Mouse (Mus musculus): Measurements from ENCODE around the gene Egfr. TPM values are rescaled to one million over a fixed set of nuclear protein-coding genes. Genes with fewer than 3 reads are reported as not detected.
A peak's percentile ranks its signal among the peaks of the same experiment; 100 is the strongest.

Egfr gene
- polyA plus RNA-seq, 1 experiment: 4.8 TPM

DNA sequence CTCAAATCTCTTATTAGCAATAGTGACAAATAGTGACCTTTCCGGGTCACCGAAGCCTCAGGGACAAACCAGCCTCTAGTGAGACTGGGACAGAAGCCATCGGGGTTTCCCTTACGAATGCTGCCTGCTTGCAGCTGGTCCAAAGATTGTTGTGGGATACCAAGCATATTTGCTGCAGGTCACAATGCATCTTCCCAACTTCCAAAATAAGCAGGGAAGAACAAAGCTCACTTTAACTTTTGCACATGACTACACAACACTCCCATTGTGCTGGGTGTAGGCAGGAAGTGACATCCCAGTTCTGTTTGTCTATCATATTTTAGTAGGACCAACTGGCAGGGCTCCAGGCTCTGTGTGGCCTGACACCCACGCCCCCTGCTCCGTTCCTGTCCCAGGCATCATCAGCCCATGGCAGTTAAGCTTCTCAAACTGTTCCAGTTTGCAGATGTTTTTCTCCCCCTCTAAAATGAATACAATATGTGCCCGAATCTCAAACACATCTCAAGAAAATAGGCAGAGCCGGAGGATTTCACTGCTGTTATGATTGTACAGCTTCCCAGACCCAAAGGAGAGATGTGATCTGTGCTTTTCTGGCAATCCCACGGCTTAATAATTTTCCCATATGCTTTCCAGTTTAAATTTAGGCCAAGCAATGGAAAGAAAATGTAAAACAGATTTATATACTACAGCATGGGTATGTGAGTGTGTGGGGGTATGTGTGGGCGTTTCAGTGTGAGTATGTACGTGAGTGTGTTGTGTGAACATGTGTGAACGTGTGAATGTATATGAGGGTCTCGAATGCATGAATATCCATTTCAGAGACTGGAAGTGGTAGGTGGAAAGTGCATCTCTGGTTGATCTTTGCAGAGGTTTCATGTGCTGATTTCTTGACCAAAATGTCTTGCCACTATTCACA is 143.7 kb downstream of the Egfr start:
- TF ChIP-seq CTCF (IDR thresholded peaks at IDR 0.05; ENCODE audit: borderline replicate concordance, insufficient read depth, low read depth, low read length): no peak
- no peak for TF ChIP-seq POLR2A (IDR thresholded peaks at IDR 0.05; ENCODE audit: borderline replicate concordance, insufficient read depth, low read length)
- Histone ChIP-seq H3K27me3 (ENCODE audit: control insufficient read depth, insufficient read depth, low read length) (no peaks in the 10 kb centered on the region), H3K27ac (ENCODE audit: insufficient read depth, low read length) (no peak overlapping the region), H3K4me1 (ENCODE audit: control insufficient read depth, insufficient read depth, low read length) (no peaks in the 10 kb centered on the region), H3K4me3 (replicated peaks; ENCODE audit: insufficient read depth, low read depth, low read length) (no peak overlapping the region)
- DNase-seq: no peak
- 58% methylated on average over 13 of the region's 13 CpGs for WGBS

DNA sequence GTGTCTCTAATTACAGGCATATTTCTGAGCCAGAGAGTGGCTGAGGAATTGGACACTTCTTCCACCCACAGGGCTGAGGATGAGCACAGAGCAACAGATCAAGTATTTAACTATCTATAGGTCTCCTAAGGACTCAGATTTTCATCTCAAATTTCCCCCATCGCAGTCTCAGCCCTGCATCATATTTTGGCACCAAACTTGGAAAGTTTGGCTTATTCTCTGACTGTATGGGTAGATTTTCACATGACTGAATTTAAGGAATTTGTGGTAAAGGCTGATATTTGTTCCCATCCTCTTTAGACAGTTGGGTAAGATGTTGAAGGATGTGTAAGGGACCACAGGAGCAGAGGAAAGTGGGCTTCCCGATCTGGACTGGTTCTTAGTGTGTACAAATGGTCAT is 145.7 kb downstream of the Egfr start:
- Histone ChIP-seq H3K27ac (ENCODE audit: insufficient read depth, low read length) (no peak overlapping the region), H3K4me3 (replicated peaks; ENCODE audit: insufficient read depth, low read depth, low read length) (no peak overlapping the region), H3K27me3 (ENCODE audit: control insufficient read depth, insufficient read depth, low read length) (no peaks in the 10 kb centered on the region), H3K4me1 (ENCODE audit: control insufficient read depth, insufficient read depth, low read length) (no peaks in the 10 kb centered on the region)
- 67% methylated on average over 2 of the region's 2 CpGs for WGBS
- no peak for TF ChIP-seq POLR2A (IDR thresholded peaks at IDR 0.05; ENCODE audit: borderline replicate concordance, insufficient read depth, low read length)
- TF ChIP-seq CTCF (IDR thresholded peaks at IDR 0.05; ENCODE audit: borderline replicate concordance, insufficient read depth, low read depth, low read length): no peak
- DNase-seq: no peak

GRCm38 (mm10) chr11:16900182-16900581 is 148.2 kb downstream of the Egfr start:
- no peak overlapping the region for H3K4me3 ChIP-seq (replicated peaks; ENCODE audit: insufficient read depth, low read depth, low read length)
- H3K4me1 ChIP-seq (ENCODE audit: control insufficient read depth, insufficient read depth, low read length): no peaks in the 10 kb centered on the region
- TF ChIP-seq POLR2A (IDR thresholded peaks at IDR 0.05; ENCODE audit: borderline replicate concordance, insufficient read depth, low read length) (no peak), CTCF (IDR thresholded peaks at IDR 0.05; ENCODE audit: borderline replicate concordance, insufficient read depth, low read depth, low read length) (no peak)
- no peak for DNase-seq
- no peaks in the 10 kb centered on the region for H3K27me3 ChIP-seq (ENCODE audit: control insufficient read depth, insufficient read depth, low read length)
- no peak overlapping the region for H3K27ac ChIP-seq (ENCODE audit: insufficient read depth, low read length)
- 97% methylated on average over 1 of the region's 1 CpGs for WGBS

- Histone ChIP-seq H3K4me3 (replicated peaks; ENCODE audit: insufficient read depth, low read depth, low read length) (no peak overlapping the region), H3K27ac (ENCODE audit: insufficient read depth, low read length) (no peak overlapping the region), H3K4me1 (ENCODE audit: control insufficient read depth, insufficient read depth, low read length) (no peaks in the 10 kb centered on the region), H3K27me3 (ENCODE audit: control insufficient read depth, insufficient read depth, low read length) (no peaks in the 10 kb centered on the region)
- TF ChIP-seq POLR2A (IDR thresholded peaks at IDR 0.05; ENCODE audit: borderline replicate concordance, insufficient read depth, low read length): no peak
- no peak for TF ChIP-seq CTCF (IDR thresholded peaks at IDR 0.05; ENCODE audit: borderline replicate concordance, insufficient read depth, low read depth, low read length)
- WGBS: 93% methylated on average over 8 of the region's 8 CpGs
- no peak for DNase-seq
Measured at GRCm38 (mm10) chr11:16900653-16901416, 148.8 kb downstream of the Egfr start.

DNA sequence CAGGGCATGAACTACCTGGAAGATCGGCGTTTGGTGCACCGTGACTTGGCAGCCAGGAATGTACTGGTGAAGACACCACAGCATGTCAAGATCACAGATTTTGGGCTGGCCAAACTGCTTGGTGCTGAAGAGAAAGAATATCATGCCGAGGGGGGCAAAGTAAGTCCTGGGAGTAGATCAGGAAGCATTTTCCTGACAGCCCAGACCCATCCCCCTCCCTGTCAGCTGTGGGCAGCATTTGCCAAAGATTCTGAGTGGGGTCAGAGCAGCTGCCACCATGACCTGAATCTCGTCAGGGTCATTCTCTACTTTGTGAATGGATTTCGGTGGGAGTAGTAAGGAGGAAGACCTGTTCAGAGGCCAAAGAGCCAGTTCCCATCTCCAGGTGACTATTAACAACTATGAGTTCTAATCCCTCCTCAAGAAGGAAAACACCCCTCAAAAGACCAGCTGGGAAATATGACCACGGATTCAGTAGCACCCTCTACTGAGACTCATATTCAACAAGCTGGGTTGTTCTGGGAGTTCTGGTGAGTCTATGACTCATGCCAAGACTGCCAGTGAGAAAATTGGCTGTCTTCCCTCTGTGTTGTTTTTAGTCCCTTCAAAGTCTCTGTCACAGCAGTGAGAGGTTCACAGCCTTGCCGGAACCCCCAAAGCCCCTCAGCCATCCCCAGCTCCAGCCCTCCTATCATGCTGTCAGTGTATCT is 152.5 kb downstream of the Egfr start:
- Histone ChIP-seq H3K27me3 (ENCODE audit: control insufficient read depth, insufficient read depth, low read length) (no peaks in the 10 kb centered on the region), H3K27ac (ENCODE audit: insufficient read depth, low read length) (no peak overlapping the region), H3K4me1 (ENCODE audit: control insufficient read depth, insufficient read depth, low read length) (no peaks in the 10 kb centered on the region), H3K4me3 (replicated peaks; ENCODE audit: insufficient read depth, low read depth, low read length) (no peak overlapping the region)
- TF ChIP-seq POLR2A (IDR thresholded peaks at IDR 0.05; ENCODE audit: borderline replicate concordance, insufficient read depth, low read length) (no peak), CTCF (IDR thresholded peaks at IDR 0.05; ENCODE audit: borderline replicate concordance, insufficient read depth, low read depth, low read length) (no peak)
- peak in 1 of 2 experiments; percentile 12 for DNase-seq
- WGBS: 24% methylated on average over 8 of the region's 8 CpGs

GRCm38 (mm10) chr11:16905012-16905332 is 153.0 kb downstream of the Egfr start:
- DNase-seq: no peak
- no peaks in the 10 kb centered on the region for H3K27me3 ChIP-seq (ENCODE audit: control insufficient read depth, insufficient read depth, low read length)
- TF ChIP-seq POLR2A (IDR thresholded peaks at IDR 0.05; ENCODE audit: borderline replicate concordance, insufficient read depth, low read length) (no peak), CTCF (IDR thresholded peaks at IDR 0.05; ENCODE audit: borderline replicate concordance, insufficient read depth, low read depth, low read length) (no peak)
- no peak overlapping the region for H3K27ac ChIP-seq (ENCODE audit: insufficient read depth, low read length)
- H3K4me1 ChIP-seq (ENCODE audit: control insufficient read depth, insufficient read depth, low read length): no peaks in the 10 kb centered on the region
- H3K4me3 ChIP-seq (replicated peaks; ENCODE audit: insufficient read depth, low read depth, low read length): no peak overlapping the region
- 49% methylated on average over 3 of the region's 3 CpGs for WGBS

DNA sequence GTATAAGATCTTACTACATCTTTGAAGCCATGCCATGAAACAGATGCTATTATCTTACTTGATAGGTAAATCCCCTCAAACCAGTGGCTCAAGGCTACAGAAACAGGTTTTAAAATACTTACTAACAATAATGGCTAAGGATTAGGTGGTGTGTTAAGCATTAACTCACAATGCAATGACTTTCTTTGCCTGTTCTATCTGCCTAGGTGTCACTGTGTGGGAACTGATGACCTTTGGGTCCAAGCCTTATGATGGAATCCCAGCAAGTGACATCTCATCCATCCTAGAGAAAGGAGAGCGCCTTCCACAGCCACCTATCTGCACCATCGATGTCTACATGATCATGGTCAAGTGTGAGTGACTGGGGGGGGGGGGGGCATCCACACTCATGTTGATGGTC is 154.5 kb downstream of the Egfr start:
- TF ChIP-seq POLR2A (IDR thresholded peaks at IDR 0.05; ENCODE audit: borderline replicate concordance, insufficient read depth, low read length) (no peak), CTCF (IDR thresholded peaks at IDR 0.05; ENCODE audit: borderline replicate concordance, insufficient read depth, low read depth, low read length) (no peak)
- Histone ChIP-seq H3K4me3 (replicated peaks; ENCODE audit: insufficient read depth, low read depth, low read length) (no peak overlapping the region), H3K4me1 (ENCODE audit: control insufficient read depth, insufficient read depth, low read length) (no peaks in the 10 kb centered on the region), H3K27me3 (ENCODE audit: control insufficient read depth, insufficient read depth, low read length) (no peaks in the 10 kb centered on the region), H3K27ac (ENCODE audit: insufficient read depth, low read length) (no peak overlapping the region)
- DNase-seq: no peak
- 97% methylated on average over 2 of the region's 2 CpGs for WGBS

Measured in cerebellum, adult 2 months (tissue).